Mouse (Mus musculus) gastrocnemius, postnatal 10 days (tissue): ENCODE measurements around the gene Hirip3. TPM values are rescaled to one million over a fixed set of nuclear protein-coding genes. Genes with fewer than 3 reads are reported as not detected.

Source experiments
- total RNA-seq, 2 experiments: library from RNA; stranded (reverse); gene quantifications; 2 replicates each; pipeline ENCODE4 v1.2.3; 2021

Gene Hirip3
- total RNA-seq, 2 experiments from 2014 or later = 11.9 to 18.1 TPM

Other genes starting within 250 kb of the Hirip3 start
- gene Nupr1, start 231.1 kb upstream of the Hirip3 start, total RNA-seq = 10 to 100 TPM; 19.0 to 25.3 TPM
- 10 to 100 TPM; 21.9 to 22.9 TPM for gene Sgf29, start 212.7 kb upstream of the Hirip3 start, total RNA-seq
- gene Sult1a1, start 185.5 kb upstream of the Hirip3 start, total RNA-seq = 10 to 100 TPM; 13.8 to 24.7 TPM
- gene Bola2, start 166.6 kb upstream of the Hirip3 start, total RNA-seq = 10 to 100 TPM; 53.6 to 54.4 TPM
- gene Slx1b, start 166.2 kb upstream of the Hirip3 start, total RNA-seq = 1 to 10 TPM; 4.2 to 6.1 TPM
- 1 to 10 TPM; 5.0 to 7.0 TPM for gene Coro1a, start 154.2 kb upstream of the Hirip3 start, total RNA-seq
- 10 to 100 TPM; 43.7 to 54.7 TPM for gene Mapk3, start 102.4 kb upstream of the Hirip3 start, total RNA-seq
- 1 to 10 TPM; 1.0 to 4.0 TPM for gene Gdpd3, start 95.6 kb upstream of the Hirip3 start, total RNA-seq
- 10 to 100 TPM; 56.3 to 62.9 TPM for gene Ypel3, start 85.0 kb upstream of the Hirip3 start, total RNA-seq
- under 1 TPM; 0.38 to 0.75 TPM for gene Tbx6, start 80.5 kb upstream of the Hirip3 start, total RNA-seq
- gene Ppp4c, start 69.5 kb upstream of the Hirip3 start, total RNA-seq = 10 to 100 TPM; 44.2 to 48.8 TPM
- gene Fam57b, start 64.3 kb upstream of the Hirip3 start, total RNA-seq = 10 to 100 TPM; 10.3 to 10.5 TPM
- not detected for gene 4930451I11Rik, start 30.3 kb upstream of the Hirip3 start, total RNA-seq
- gene Doc2a, start 14.6 kb upstream of the Hirip3 start, total RNA-seq = under 1 TPM; 0.14 to 0.68 TPM
- gene Ino80e, start 405 bp downstream of the Hirip3 start, total RNA-seq = 10 to 100 TPM; 18.6 to 23.6 TPM
- gene Taok2, start 22.7 kb downstream of the Hirip3 start, total RNA-seq = 10 to 100 TPM; 40.2 to 52.3 TPM
- gene Tmem219, start 60.9 kb downstream of the Hirip3 start, total RNA-seq = 10 to 100 TPM; 16.2 to 17.3 TPM
- 1 to 10 TPM; 3.7 to 5.0 TPM for gene Kctd13, start 66.9 kb downstream of the Hirip3 start, total RNA-seq
- under 1 TPM in 1 of 2 experiments, not detected in 1; 0.35 TPM for gene Asphd1, start 87.6 kb downstream of the Hirip3 start, total RNA-seq
- 10 to 100 TPM in 1 of 2 experiments, 1 to 10 TPM in 1; 5.9 to 10.5 TPM for gene Sez6l2, start 88.6 kb downstream of the Hirip3 start, total RNA-seq
- 10 to 100 TPM; 38.3 to 39.9 TPM for gene Cdipt, start 113.9 kb downstream of the Hirip3 start, total RNA-seq
- gene Cdiptos, start 114.1 kb downstream of the Hirip3 start, total RNA-seq = under 1 TPM; 0.42 to 0.45 TPM
- gene Mvp, start 152.6 kb downstream of the Hirip3 start, total RNA-seq = 10 to 100 TPM; 23.3 to 28.3 TPM
- gene Pagr1b, start 154.5 kb downstream of the Hirip3 start, total RNA-seq = 1 to 10 TPM in 1 of 2 experiments, not detected in 1; 1.5 TPM
- gene Pagr1a, start 155.4 kb downstream of the Hirip3 start, total RNA-seq = 1 to 10 TPM; 2.5 to 8.2 TPM
- 10 to 100 TPM; 17.5 to 23.1 TPM for gene Gm42742, start 159.1 kb downstream of the Hirip3 start, total RNA-seq
- 1 to 10 TPM; 1.9 to 4.6 TPM for gene Prrt2, start 159.2 kb downstream of the Hirip3 start, total RNA-seq
- gene Maz, start 165.1 kb downstream of the Hirip3 start, total RNA-seq = 10 to 100 TPM; 75.6 to 92.8 TPM
- gene Kif22, start 180.5 kb downstream of the Hirip3 start, total RNA-seq = 10 to 100 TPM; 10.8 to 12.5 TPM
- not detected for gene Zg16, start 225.4 kb downstream of the Hirip3 start, total RNA-seq
- 1 to 10 TPM in 1 of 2 experiments, under 1 TPM in 1; 0.59 to 2.1 TPM for gene AI467606, start 229.4 kb downstream of the Hirip3 start, total RNA-seq